ENCODE assay signal across 26 mouse cellular contexts in genomic region chr17:34662468-34662867, GRCm38 (mm10). TPM values are rescaled to one million over a fixed set of nuclear protein-coding genes. Genes with fewer than 3 reads are reported as not detected.
"Had no signal": no experiment of that assay in that cellular context is flagged by ENCODE, and none has a peak within 500 bp of the region (broad histone marks: within the 10 kb centered on the region; RNA-seq: fewer than 3 reads in every experiment).

No protein-coding gene starts in this region.

- H3K27ac ChIP-seq: heart, embryonic 10.5 days; hindbrain, embryonic 13.5 days; hindbrain, embryonic 15.5 days; hindbrain, postnatal 0 days; kidney, embryonic 15.5 days; kidney, postnatal 0 days; limb, embryonic 13.5 days; limb, embryonic 15.5 days; liver, embryonic 12.5 days; liver, embryonic 14.5 days had no signal

- H3K36me3 ChIP-seq: heart, embryonic 10.5 days; heart, embryonic 12.5 days; hindbrain, embryonic 13.5 days; hindbrain, embryonic 15.5 days; kidney, embryonic 15.5 days; limb, embryonic 13.5 days; limb, embryonic 15.5 days; liver, embryonic 12.5 days had no signal

- H3K9ac ChIP-seq: heart, embryonic 12.5 days; hindbrain, embryonic 13.5 days; hindbrain, embryonic 15.5 days; kidney, embryonic 15.5 days; limb, embryonic 13.5 days; limb, embryonic 15.5 days; liver, embryonic 12.5 days; liver, embryonic 14.5 days had no signal

- H3K4me3 ChIP-seq: heart, embryonic 10.5 days; heart, embryonic 12.5 days; hindbrain, embryonic 13.5 days; hindbrain, embryonic 15.5 days; kidney, embryonic 15.5 days; limb, embryonic 13.5 days; limb, embryonic 15.5 days; liver, embryonic 12.5 days had no signal

- DNase-seq: gastrocnemius, postnatal 14 days; gastrocnemius, postnatal 36 days; heart, postnatal 36 days; kidney, adult 11 months; kidney, adult 2 months; kidney, adult 9 months; kidney, postnatal 14 days; kidney, postnatal 36 days; layer of hippocampus, adult 9-11 months; layer of hippocampus, postnatal 36 days; left cerebral cortex, postnatal 4 days had no signal

RNA-seq across cellular contexts. Expression of gene Tnxb, which starts 7.9 kb away (rescaled TPM):
- polyA plus RNA-seq: limb, embryonic 11.5 days had no signal

RNA-seq across cellular contexts. Expression of gene Prrt1, which starts 33.1 kb away (rescaled TPM):
- total RNA-seq: hematopoietic stem cell, adult 5-6 weeks; liver, adult 2 months had no signal
- polyA plus RNA-seq: heart, embryonic 12.5 days; liver, embryonic 12.5 days; liver, embryonic 16.5 days had no signal
